Mouse (Mus musculus): ENCODE data around the gene Sdk2.
A peak's percentile ranks its signal among the peaks of the same experiment; 100 is the strongest.

Sdk2 gene

DNA sequence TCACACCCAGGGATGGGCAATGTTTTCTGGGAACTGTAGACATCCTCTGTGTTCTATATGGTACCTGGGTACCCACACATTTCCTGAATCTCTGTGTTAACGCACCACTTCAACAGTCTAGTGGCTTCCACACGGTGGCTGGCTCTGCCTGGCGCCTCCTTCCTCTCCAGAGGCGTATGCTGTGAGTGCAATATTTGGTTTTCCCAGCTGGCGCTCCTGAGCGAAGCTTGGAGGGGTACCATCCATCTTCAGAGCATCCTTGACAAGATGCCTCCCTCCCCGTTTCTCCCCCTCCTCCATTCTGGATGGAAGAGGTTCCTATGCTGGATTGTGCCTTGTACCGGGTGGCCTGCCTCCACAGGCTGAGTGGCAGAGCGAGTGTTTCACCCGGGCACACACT is 246.8 kb downstream of the Sdk2 start:
- no peak for DNase-seq

DNA sequence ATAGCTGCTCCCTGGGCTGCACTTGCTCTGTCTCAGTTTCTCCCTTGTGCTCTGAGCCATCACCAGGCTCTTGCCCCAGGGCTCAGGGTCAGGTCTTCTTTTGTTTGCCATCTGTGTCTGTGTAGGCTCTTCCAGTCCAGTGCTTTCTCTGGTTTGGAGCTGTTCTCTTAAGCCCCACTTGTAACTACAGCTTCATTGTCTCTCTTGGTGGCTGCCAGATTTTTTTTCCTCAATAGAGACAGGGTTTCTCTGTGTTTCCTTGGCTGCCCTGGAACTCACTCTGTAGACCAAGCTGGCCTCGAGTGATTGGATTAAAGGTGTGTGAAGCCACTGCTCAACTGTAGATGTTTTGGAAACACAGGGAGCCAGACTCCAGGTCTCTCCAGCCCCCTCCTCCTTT is 247.8 kb downstream of the Sdk2 start:
- DNase-seq, result no peak

DNA sequence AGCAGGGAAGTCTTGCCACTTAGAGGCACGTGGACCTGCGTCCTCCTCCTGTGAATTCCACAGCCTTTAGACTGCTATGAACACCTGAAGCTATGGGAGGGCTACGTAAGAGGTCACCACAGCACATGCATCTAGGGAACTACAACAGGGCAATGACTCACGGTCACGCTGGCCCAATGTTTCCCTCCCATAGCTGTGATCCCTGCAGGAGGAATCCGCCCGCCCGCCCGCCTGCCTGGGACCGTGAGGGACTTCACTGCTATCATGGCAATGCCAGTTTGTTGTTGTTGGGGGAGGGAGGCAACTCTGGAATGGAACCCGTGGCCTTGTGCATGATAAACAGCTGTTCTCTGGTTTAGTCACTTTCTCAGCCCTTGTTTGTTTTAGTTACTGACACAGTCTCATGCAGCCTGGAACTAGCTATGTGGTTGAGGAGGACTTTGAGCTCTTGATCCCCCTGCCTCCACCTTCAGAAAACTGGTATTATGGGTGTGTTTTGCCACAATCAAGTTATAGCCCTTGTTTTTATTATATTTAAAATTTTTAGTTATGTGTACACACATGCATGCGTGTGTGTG is 249.8 kb downstream of the Sdk2 start:
- no peak for DNase-seq

DNA sequence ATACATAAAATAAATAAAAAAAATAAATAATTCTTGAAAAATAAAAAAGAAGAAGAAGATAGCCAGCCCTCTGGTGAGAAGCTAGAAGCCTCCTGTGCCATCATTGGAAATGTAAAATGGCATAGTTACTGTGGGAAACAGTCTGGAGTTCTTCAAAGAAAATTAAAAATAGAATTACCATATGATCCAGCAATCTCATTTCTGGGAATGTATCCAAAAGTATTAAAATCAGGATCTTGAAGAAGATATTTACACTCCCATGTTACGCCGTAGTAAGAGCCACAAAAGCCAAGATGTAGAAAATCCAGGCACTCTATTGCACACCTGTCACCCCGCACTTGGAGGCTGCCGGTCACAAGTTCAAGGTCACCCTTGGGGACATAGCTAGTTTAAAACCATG is 250.4 kb downstream of the Sdk2 start:
- DNase-seq, result no peak

DNA sequence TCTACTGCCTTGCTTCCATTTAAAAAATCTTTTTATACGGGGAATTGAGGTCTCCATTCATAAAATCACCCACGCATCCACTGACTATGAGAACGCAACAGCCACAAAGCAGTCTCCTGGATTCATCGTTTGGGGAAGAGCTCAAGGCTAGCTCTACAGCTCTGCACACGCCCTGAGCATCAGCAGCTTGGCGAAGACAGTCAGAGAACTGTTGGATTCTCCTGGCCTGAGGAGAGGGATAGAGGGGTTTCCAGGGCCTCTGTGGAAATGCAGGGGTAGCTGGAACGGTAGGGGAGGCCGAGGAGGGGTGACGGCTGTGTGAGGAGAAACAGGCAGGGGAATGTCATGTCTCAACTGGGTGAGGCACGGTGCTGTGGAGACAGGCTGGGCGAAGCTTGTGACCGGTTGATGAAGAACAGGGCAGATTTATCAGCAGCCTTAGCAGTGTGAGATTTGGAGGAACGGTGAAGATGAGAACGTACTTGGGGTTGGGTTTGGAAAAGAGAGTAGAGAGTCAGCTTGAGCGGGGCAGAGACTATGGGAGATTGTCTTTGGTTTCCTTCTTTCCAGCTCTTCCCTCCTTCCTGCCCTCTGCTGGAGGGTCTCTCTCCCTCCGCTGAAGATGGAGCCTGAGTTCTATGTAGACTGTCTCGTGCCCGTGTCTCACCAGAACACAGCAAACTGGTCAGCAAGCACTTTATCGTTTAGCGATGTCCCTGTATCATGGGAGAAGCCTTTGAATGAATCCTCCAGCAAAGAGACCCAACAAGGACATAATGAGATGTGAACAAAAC is 255.1 kb downstream of the Sdk2 start:
- DNase-seq, result no peak

DNA sequence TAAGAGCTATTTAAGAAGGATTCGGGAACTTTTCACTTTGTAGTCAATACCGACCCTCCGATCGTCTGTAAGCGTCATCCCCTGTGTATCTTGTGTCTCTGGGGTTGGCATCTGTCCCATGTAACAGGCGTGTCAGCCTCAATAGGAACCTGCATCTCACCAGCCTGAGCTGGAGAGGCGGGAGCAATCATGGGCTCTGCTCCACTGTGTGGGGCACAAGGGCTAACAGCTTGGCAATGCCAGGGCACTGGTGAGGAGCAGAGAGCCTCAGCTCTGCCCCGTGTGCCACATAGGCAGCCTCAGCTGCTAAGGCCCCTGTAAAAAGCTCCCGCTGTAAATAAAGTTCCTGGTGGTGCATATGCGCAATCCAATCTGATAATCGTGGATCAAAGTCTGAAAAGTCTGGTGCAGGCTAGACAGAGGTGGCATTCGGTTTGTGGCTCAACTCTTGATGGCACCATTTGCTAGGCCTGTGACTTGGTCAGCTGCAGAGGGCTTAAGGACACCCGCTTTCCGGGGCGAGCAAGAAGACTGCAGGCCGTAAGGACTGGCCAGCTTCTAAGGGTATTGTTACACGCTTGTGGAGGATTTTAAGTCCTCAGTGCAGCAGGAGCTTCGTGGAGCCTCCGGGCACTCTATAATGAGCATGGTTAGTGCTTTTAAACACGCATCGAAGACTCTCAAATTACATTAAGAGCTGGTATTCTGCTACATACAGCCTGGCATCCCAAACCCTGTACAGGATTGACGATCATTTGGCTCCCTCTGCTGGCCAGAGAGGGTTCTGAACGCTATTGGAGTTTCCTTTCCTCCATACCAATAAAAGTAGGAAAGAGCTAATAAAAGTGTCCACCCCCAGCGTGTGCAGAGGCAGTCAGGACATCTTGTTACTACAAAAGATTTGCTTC is 256.0 kb downstream of the Sdk2 start:
- peak; percentile 83 to 88 for DNase-seq

DNA sequence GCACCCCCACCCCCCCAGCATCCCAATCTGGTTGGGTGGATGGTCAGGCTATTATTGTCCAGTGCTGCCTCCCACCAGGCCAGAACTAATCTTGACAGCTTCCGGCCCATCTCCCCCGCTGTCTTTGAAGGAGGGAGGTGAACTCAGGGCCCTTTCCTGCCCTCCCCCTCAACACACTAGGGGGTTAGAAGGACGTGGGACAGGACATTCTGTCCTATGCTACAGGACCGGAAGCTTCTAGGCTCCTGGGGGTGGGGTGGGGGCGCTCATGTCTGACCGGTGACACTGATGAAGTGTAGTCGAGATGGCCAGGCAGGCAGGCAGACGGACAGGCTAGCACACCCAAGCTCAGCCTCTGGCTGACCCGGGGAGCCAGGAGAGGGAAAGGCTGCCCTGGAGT is 259.8 kb downstream of the Sdk2 start:
- DNase-seq, result peak in 1 of 2 experiments; percentile 29

DNA sequence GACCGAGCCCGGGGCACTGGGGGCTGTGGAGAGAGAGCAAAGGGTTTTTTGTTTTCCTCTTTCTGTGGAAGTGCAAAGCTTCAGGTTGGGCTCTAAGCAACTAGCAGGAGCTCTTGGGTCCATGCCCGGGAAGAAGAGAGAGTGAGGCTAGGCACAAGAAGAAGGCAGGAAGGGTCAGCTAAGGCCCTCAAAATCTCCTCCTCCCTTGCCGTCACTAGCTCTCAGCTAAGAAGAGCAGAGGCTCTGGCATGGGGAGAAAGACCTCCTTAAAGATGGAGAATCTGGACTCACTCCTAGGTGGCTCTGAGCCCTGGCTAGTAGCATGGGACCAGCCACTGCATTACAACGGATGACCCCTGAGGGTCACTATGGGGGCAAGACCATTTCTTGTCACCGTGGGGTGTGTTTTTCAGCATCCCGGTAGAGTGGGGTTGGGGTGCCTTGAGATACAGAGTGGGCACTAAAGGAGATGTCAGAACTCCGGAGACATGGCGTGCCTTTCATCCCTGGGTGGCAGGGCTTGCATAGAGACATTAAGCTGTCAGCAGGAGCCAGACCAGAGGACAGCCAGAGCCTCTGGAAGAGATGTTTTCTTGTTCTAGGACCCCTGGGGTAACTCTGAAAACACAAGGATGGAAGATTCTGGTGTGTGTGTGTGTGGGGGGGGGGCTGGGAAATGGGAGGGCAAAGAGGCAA is 260.3 kb downstream of the Sdk2 start:
- DNase-seq, result peak in 1 of 2 experiments; percentile 53

DNA sequence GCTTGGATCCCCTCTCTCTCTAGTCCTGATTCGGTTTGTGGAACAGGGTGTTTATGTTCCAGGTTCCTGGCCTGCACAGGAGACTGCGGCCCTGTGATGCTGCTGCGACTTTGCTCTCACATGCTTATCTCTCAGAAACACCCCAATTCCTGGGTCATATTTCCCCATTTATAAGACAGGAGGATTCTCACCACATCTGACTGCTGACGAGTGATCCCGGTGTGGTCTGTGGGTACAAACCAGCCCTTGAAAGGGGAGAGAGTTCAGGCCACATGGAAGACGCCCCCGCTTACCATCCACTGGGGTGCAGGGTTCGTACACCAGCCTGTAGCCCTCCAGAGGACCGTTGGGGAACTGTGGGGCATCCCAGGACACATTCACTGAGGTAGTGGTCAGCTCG is 260.9 kb downstream of the Sdk2 start:
- DNase-seq, result no peak

DNA sequence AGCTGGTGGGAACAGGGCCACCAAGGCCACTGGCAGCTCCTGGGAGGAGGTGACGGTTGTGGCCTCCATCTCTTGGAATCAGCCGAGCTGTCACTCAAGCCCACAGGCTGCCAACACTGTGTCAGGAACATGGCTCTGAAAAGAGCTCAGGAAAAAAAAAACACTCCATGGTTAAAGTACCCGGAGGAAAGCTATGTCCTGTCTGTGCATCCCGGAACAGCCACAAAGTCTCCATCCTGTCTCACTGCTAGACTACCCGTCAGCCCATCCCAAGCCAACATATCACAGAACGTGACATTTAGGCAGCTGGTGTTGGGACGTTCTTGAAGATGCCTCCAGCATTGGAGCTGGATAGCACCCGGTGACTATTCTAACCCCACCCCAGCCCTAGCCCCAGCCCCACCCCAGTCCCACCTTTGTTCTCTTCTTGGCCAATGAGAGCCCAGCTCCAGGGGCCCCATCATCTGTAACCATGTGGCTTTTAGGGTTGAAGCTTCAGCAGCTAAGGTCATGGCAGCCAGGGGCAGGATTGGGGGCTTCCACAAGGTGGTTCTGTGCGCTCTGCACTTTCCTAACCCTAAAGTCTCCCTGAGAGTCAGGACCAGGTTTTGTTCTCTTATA is 263.4 kb downstream of the Sdk2 start:
- peak in 1 of 2 experiments; percentile 27 for DNase-seq

DNA sequence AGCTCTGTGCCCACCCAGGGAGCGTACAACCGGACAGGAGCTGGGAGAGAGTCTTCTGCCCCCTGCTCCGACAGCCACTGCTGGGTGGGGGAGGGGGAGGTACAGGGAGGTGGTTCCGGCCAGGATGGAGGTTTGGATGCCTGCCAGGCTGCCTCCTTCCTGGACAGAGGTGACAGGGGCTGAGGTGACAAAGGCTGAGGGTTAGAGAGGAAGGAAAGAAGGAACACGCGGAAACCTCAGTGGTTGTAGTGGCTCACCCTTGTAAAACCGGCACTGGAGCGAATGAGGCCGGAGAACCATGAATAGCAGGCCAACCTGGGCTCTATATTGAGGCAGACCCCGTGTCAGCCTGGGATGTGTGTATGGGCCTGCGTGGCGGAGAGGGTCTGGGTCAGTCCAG is 264.4 kb downstream of the Sdk2 start:
- peak in 1 of 2 experiments; percentile 33 for DNase-seq

DNA sequence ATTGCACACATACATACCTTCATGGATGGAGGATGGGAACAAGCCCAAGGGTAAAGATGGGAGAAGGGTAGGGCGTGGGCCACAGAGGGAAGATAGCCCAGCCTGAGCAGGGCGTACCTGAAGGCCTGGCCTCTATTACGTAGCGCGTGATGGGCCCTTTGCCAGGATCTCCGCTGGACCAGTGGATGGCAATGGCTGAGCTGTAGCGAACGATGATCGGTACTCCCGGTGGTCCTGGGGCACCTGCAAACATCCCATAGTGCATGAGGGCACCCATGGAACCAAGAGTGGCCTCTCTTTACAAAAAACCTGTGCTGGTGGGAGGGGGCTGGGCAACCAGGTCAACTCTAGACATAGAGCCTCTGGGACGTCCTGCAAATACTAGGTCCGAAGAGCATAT is 266.8 kb downstream of the Sdk2 start:
- peak in 1 of 2 experiments; percentile 44 for DNase-seq

DNA sequence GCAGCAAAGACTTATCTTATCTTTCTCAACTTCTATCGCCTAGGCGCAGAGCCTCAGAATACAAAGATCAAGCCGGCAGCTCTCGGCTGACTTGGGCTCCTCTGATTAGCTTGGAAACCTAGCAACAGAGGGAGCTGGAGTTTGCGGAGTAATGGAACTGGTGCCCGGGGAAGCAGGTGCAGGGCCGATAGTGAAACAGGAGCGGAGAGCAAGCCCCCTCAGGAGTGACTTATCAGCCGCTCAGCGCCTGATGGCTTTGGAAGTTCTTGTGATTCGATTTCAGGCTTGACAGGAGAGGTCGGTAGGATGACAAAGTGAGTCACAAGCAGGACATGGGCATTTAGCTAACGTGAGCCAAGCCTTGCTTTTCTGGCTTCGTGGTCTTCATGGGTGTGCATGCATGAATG is 267.8 kb downstream of the Sdk2 start:
- peak; percentile 36 to 42 for DNase-seq

DNA sequence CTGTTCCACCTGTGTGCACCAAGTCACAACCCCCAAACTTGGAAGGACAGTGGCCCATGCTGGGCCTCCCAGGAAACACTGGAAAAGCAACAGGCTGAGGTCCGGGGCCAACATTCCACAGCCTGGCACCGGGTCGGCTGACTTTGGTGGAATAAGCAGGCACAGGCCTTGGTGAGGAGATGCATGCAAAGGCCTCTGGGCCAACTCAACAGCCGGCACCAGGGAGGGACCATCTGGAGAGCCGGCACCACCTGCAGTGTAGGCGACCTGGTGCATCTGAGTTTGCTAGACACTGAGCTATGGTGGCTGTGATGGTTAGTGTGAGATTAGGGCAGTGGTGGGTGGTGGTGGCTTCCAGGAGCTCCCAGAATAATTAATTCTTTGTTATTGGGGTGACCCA is 268.8 kb downstream of the Sdk2 start:
- DNase-seq, result peak; percentile 95 to 97

DNA sequence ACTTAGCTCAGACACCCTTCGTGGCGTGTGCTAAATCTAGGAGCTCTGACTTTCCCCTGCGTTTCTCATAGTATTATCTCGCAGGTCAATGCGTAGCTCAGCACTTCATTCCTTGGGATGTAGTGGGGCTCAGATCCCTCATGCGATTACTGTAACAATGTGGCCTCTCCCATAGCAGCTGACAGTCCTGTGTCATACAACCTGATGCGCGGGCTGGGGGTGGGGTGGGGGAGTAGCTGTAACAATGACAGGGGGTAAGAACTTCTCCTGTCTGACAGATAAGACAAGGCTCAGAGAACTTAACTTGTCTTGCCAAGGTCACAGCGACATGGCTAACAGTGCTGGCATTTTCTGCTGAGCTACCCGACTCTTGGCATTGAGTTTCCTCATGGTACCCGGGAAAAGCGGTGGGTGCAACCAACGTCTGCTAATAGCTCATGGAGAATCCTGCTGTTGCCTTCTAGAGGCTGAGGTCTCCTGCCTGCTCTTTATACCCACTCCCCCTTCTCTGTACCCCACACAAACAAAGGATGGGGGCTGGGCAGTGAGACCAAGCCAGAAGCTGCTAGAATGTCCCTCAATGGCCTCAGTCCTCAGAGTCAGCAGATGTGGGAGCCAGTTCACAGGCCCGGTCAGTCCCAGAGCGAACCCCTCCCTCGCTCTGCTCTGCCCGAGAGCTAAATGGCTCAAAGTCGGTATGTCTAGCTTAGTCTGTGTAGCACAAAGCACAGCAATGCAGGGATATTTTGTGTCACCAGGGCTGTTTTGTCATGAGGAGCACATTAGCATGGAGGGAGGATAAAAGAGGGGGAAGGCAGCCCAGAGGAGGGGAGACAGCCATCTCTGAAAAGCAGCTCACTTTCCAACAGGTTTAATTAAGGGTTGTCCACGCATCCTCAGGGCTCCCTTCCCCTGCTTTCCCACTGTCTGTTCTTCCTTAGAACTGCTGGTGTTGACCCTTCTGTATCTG is 269.5 kb downstream of the Sdk2 start:
- peak in 1 of 2 experiments; percentile 44 for DNase-seq

DNA sequence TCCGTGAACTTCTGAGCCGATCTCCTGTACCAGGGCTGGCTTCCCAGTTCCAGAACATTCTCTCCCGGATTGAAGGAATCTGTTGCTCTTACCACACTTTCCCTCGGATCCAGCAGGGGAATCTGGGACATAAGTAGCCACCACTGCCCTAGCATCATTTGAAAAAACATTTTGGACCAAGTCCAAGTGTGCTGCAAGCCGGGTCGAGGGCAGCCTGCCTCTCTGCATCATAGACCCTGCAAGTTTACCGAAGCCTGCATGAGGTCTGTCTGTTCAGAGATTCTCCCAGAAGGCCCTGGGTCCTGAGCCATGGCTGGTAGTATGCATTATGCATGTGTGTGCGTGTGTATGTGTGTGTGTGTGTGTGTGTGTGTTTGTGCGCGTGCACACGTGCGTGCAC is 271.0 kb downstream of the Sdk2 start:
- no peak for DNase-seq

DNA sequence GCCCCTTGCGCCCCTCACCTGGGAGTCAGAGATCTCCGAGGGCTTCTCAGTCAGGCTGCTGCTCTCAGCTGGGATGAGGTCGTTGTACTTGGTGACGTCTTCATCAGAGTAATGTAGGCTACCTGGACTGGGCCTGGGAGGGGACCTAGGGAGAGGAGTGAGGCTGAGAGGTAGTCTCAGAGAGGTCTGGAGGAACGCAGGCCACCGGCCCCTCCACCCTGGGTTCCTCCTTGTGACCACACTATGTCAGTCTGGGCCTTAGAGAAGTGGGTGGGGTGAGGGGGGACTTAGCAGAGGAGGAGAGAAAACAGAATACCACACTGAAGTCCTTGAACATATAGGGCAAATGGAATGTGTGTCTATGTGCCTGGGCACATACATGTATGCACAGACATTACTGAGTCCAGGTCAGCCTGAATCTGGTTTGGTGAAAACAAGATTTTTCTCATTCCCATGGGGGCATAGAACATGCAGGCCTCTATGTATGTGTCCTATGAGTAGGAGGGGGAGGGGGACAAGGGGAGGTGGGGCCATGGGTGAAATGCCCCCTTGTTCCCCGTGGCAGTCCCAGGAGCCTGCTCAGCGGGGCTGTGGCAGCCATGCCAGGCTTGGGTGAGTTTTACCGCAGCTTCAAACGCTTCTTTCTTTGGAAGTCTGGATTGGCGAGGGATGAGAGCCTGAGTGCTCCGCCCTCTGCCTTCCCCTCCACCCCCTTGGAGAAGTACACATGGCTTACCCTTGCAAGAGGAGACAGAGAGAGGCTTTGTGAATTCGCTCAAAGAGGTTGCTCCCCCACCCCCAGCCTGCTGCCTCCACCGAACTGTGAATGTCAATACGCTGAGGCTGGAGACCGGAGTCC is 275.3 kb downstream of the Sdk2 start:
- DNase-seq, result peak in 1 of 2 experiments; percentile 26

DNA sequence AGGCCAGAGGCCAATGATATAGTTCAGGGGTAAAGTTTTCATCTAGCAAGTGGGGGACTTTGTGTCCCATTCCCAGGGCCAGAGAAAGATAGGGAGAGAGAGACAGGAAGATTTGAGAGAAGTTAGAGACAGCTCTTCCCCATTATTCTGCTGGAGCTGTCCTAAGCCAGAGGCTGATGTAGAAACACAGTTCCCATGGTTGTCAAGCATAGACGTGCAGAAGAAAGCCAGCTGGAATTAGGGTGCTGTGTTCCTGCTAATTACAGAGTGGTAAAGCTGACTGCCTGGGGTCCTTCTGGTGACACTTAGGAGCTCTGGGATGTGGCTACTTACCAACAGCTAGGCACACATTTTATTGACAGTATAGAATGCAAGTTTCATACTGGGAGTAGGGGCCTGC is 277.7 kb downstream of the Sdk2 start:
- DNase-seq, result no peak

DNA sequence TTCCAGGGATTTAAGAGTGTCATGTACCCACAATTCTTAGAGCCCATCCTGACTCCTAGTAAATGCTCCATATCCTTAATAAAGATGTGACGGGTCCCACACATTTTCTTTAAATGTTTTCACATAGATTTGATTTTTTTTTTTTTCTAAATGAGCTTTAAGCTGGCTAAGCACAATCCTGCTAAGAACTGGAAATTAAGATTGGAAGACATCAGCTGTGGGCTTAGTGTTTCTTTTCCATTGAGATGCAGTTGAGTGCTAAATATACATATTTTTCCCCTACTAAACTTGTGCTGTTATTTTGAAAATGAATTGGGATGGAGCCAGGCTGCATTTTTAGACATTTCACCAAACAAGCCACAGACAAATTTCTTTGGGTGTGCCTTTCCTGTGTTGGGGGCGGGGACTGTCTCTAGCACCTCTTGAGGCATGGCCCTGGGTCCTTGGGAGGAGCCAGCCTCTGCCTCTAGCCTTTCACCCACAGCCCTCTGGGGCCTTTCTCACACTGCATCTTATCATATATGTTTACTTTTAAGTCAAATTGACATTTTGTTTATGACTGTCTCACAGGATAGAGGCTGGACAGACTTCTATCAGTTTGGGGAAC is 278.6 kb downstream of the Sdk2 start:
- DNase-seq, result no peak

Measured in cerebellum, postnatal 25 days (tissue).